Mouse (Mus musculus) lung, embryonic 14.5 days (tissue): ENCODE data around the gene Ndufaf7. TPM values are rescaled to one million over a fixed set of nuclear protein-coding genes. Genes with fewer than 3 reads are reported as not detected.

Experiments used
- ATAC-seq: fragments of 200-750 bp; cut with Nextera tagmentation; 2 replicates; pipeline ENCODE4 v1.8.0; 2017; ENCODE audit warnings: mild to moderate bottlenecking, moderate TSS enrichment, moderate library complexity; ENCODE audit not compliant: insufficient read depth
- DNase-seq: peaks from one replicate; pipeline ENCODE4 v3.0.0-alpha.2; 2015
- H3K27ac ChIP-seq: fragments of 300-500 bp; sonication (generic); 2 replicates; pipeline ENCODE4 v1.5.1; 2014; ENCODE audit warnings: low read depth, mild to moderate bottlenecking, moderate library complexity
- H3K27me3 ChIP-seq: fragments of 300-500 bp; sonication (generic); 2 replicates; pipeline ENCODE4 v1.6.1; 2014; ENCODE audit warnings: low read length, control low read depth; ENCODE audit not compliant: insufficient read depth
- H3K36me3 ChIP-seq: fragments of 300-500 bp; sonication (generic); 2 replicates; pipeline ENCODE4 v1.6.1; 2014; ENCODE audit warnings: control low read depth; ENCODE audit not compliant: insufficient read depth
- H3K4me1 ChIP-seq: fragments of 300-500 bp; sonication (generic); 2 replicates; pipeline ENCODE4 v1.6.1; 2014; ENCODE audit warnings: antibody characterized with exemption, control low read depth; ENCODE audit not compliant: insufficient read depth
- H3K4me2 ChIP-seq: fragments of 300-500 bp; sonication (generic); 2 replicates; pipeline ENCODE4 v1.6.1; 2014; ENCODE audit warnings: mild to moderate bottlenecking
- H3K4me3 ChIP-seq: fragments of 300-500 bp; sonication (generic); 2 replicates; pipeline ENCODE4 v1.5.1; 2014; ENCODE audit warnings: low read depth, low read length
- H3K9ac ChIP-seq: fragments of 300-500 bp; sonication (generic); 2 replicates; pipeline ENCODE4 v1.6.1; 2014
- H3K9me3 ChIP-seq: fragments of 300-500 bp; sonication (generic); 2 replicates; pipeline ENCODE4 v1.6.1; 2016; ENCODE audit warnings: low read depth, low read length, control low read depth
- CTCF ChIP-seq: IDR thresholded peaks from 2 replicates; pipeline ENCODE4 v1.5.1; 2016; ENCODE audit warnings: antibody characterized with exemption, low read depth
- WGBS: fragments of 180-500 bp; shearing (Covaris S2); extraction: QIAGEN DNeasy Blood & Tissue Kit; methylation state at CpG from one replicate; pipeline ENCODE4 v1.1.7; 2014; 5-methylcytosine and 5-hydroxymethylcytosine counted together
- polyA plus RNA-seq: library from polyadenylated mRNA; unstranded; fragments of >200 nt; fragmentation: Nextera tagmentation; extraction: Ambion mirVana; gene quantifications from 2 replicates; pipeline ENCODE4 v1.2.1, GENCODE M21; 2014

Gene Ndufaf7
- 57.6 and 59.3 TPM in 2 replicates for polyA plus RNA-seq

GRCm38 (mm10) chr17:78936466-78937228 is at the start of gene Ndufaf7, which contains the start of gene Cebpz:
TSS of gene Ndufaf7 (plus strand) at chr17:78937136.
TSS of gene Cebpz (minus strand) at chr17:78937066.
- peak; percentile 99 for DNase-seq
- H3K27me3 ChIP-seq, result no peaks in the 10 kb centered on the region
- under 1% methylated on average over 45 of the region's 45 CpGs for WGBS
- H3K9ac ChIP-seq, result peak within 1 kb of the TSS; percentile 84
- peak; percentile 100 for ATAC-seq
- peak within 1 kb of the TSS; percentile 87 for H3K4me2 ChIP-seq
- H3K4me1 ChIP-seq, result 0 out of 2 replicates have a peak, but pooled peaks cover 4% of the 10 kb centered on the region
- peak within 1 kb of the TSS; percentile 89 for H3K4me3 ChIP-seq
- TF ChIP-seq CTCF, result no peak
- H3K36me3 ChIP-seq, result peaks cover 43% of the 10 kb centered on the region
- H3K27ac ChIP-seq, result no peak within 1 kb of the TSS; the same call in 1 of the 2 replicates
- no peaks in the 10 kb centered on the region for H3K9me3 ChIP-seq

- 77% methylated on average over 4 of the region's 4 CpGs for WGBS
- DNase-seq (no peak), ATAC-seq (no peak)
- Histone ChIP-seq H3K4me1 (no peaks in the 10 kb centered on the region), H3K4me2 (no peak overlapping the region), H3K27ac (no peak overlapping the region), H3K36me3 (no peaks in the 10 kb centered on the region), H3K27me3 (no peaks in the 10 kb centered on the region), H3K9me3 (no peaks in the 10 kb centered on the region), H3K9ac (no peak overlapping the region), H3K4me3 (no peak overlapping the region)
- no peak for TF ChIP-seq CTCF
These were observed 48.4 kb upstream of the Ndufaf7 start for GRCm38 (mm10) chr17:78888554-78888953.

- no peak overlapping the region for H3K4me2 ChIP-seq
- DNase-seq, result no peak
- ATAC-seq, result no peak
These were observed 47.8 kb upstream of the Ndufaf7 start for GRCm38 (mm10) chr17:78889184-78889583.

GRCm38 (mm10) chr17:78891020-78891419 is 45.9 kb upstream of the Ndufaf7 start:
- no peaks in the 10 kb centered on the region for H3K4me1 ChIP-seq
- H3K36me3 ChIP-seq, result no peaks in the 10 kb centered on the region
- TF ChIP-seq CTCF, result no peak
- H3K27me3 ChIP-seq, result no peaks in the 10 kb centered on the region
- H3K9ac ChIP-seq, result no peak overlapping the region
- 79% methylated on average over 9 of the region's 9 CpGs for WGBS
- H3K4me3 ChIP-seq, result no peak overlapping the region
- no peaks in the 10 kb centered on the region for H3K9me3 ChIP-seq
- DNase-seq (no peak), ATAC-seq (no peak)
- H3K4me2 ChIP-seq, result no peak overlapping the region
- no peak overlapping the region for H3K27ac ChIP-seq

More at GRCm38 (mm10) chr17:78889184-78889583, 47.8 kb upstream of the Ndufaf7 start:
- H3K27ac ChIP-seq, result no peak overlapping the region
- no peak overlapping the region for H3K9ac ChIP-seq
- no peak overlapping the region for H3K4me3 ChIP-seq
- H3K36me3 ChIP-seq, result no peaks in the 10 kb centered on the region
- no peaks in the 10 kb centered on the region for H3K4me1 ChIP-seq
- no peaks in the 10 kb centered on the region for H3K9me3 ChIP-seq
- TF ChIP-seq CTCF, result no peak
- no peaks in the 10 kb centered on the region for H3K27me3 ChIP-seq
- WGBS, result 49% methylated on average over 3 of the region's 3 CpGs

- TF ChIP-seq CTCF, result no peak
- Histone ChIP-seq H3K4me1 (no peaks in the 10 kb centered on the region), H3K9me3 (no peaks in the 10 kb centered on the region), H3K27ac (no peak overlapping the region), H3K4me2 (peak overlapping the region; percentile 52; the same call in 1 of the 2 replicates), H3K27me3 (no peaks in the 10 kb centered on the region), H3K4me3 (no peak overlapping the region), H3K36me3 (no peaks in the 10 kb centered on the region), H3K9ac (no peak overlapping the region; the same call in 1 of the 2 replicates)
- WGBS, result 72% methylated on average over 7 of the region's 7 CpGs
- ATAC-seq, result no peak; the same call in 1 of the 2 replicates
- DNase-seq, result no peak
These were observed 41.9 kb upstream of the Ndufaf7 start for GRCm38 (mm10) chr17:78894991-78895390.

GRCm38 (mm10) chr17:78895394-78895793 is 41.5 kb upstream of the Ndufaf7 start:
- H3K4me1 ChIP-seq, result no peaks in the 10 kb centered on the region
- no peaks in the 10 kb centered on the region for H3K36me3 ChIP-seq
- DNase-seq (peak; percentile 99), ATAC-seq (peak; percentile 68; the same call in 1 of the 2 replicates)
- H3K9ac ChIP-seq, result peak overlapping the region; percentile 17; the same call in 1 of the 2 replicates
- H3K27me3 ChIP-seq, result no peaks in the 10 kb centered on the region
- H3K9me3 ChIP-seq, result no peaks in the 10 kb centered on the region
- no peak overlapping the region for H3K27ac ChIP-seq
- H3K4me3 ChIP-seq, result no peak overlapping the region
- TF ChIP-seq CTCF, result peak; percentile 78
- 13% methylated on average over 8 of the region's 8 CpGs for WGBS
- H3K4me2 ChIP-seq, result peak overlapping the region; percentile 52

GRCm38 (mm10) chr17:78903158-78903557 is 33.8 kb upstream of the Ndufaf7 start:
- Histone ChIP-seq H3K4me3 (no peak overlapping the region), H3K27me3 (no peaks in the 10 kb centered on the region), H3K4me2 (no peak overlapping the region), H3K36me3 (no peaks in the 10 kb centered on the region), H3K9ac (no peak overlapping the region), H3K9me3 (no peaks in the 10 kb centered on the region), H3K27ac (no peak overlapping the region), H3K4me1 (no peaks in the 10 kb centered on the region)
- peak; percentile 16 for DNase-seq
- 62% methylated on average over 2 of the region's 2 CpGs for WGBS
- no peak for ATAC-seq
- no peak for TF ChIP-seq CTCF
